Mouse (Mus musculus): Measurements from ENCODE around the gene Doc2g. TPM values are rescaled to one million over a fixed set of nuclear protein-coding genes. Genes with fewer than 3 reads are reported as not detected.
A peak's percentile ranks its signal among the peaks of the same experiment; 100 is the strongest.

The Doc2g gene
- polyA plus RNA-seq, 1 experiment, result 0.07 TPM

GRCm38 (mm10) chr19:4004331-4004730 lies 1.2 kb downstream of the Doc2g start:
- Histone ChIP-seq H3K9me3 (ENCODE audit: control insufficient read depth, low read length) (no peaks in the 10 kb centered on the region), H3K27me3 (ENCODE audit: control insufficient read depth) (no peaks in the 10 kb centered on the region), H3K4me1 (ENCODE audit: control insufficient read depth) (peaks cover 25% of the 10 kb centered on the region), H3K36me3 (ENCODE audit: control insufficient read depth) (peaks cover 47% of the 10 kb centered on the region), H3K4me3 (replicated peaks) (no peak overlapping the region)
- TF ChIP-seq TAL1 (IDR thresholded peaks at IDR 0.05; ENCODE audit: low read length) (no peak), GATA1 (IDR thresholded peaks at IDR 0.05; ENCODE audit: low read length) (no peak)

DNA sequence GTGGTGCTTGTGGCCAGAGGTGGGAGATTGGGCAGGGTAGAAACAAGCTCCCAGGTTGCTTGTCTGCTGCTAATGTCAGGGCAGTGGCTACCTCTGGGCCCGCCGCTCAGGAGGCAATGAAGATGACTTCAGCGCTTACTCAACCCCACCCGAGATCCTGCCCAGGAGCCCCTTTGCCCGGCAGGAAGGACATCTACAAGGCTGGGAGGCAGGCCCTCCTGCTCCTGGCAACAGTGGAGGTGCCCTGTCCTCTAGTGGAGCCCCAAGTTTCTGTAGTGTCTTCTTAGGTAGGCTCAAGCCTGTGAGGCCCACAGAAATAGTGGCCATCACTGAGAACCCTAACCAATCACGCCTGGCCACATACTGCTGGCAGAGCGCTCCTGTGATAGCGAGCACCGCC lies 2.0 kb downstream of the Doc2g start:
- Histone ChIP-seq H3K4me1 (ENCODE audit: control insufficient read depth) (peaks cover 18% of the 10 kb centered on the region), H3K36me3 (ENCODE audit: control insufficient read depth) (peaks cover 55% of the 10 kb centered on the region), H3K4me3 (replicated peaks) (no peak overlapping the region), H3K9me3 (ENCODE audit: control insufficient read depth, low read length) (no peaks in the 10 kb centered on the region), H3K27me3 (ENCODE audit: control insufficient read depth) (no peaks in the 10 kb centered on the region)
- TF ChIP-seq GATA1 (IDR thresholded peaks at IDR 0.05; ENCODE audit: low read length), result no peak
- no peak for TF ChIP-seq TAL1 (IDR thresholded peaks at IDR 0.05; ENCODE audit: low read length)

- no peaks in the 10 kb centered on the region for H3K27me3 ChIP-seq (ENCODE audit: control insufficient read depth)
- TF ChIP-seq GATA1 (IDR thresholded peaks at IDR 0.05; ENCODE audit: low read length), result no peak
- TF ChIP-seq TAL1 (IDR thresholded peaks at IDR 0.05; ENCODE audit: low read length), result no peak
- H3K36me3 ChIP-seq (ENCODE audit: control insufficient read depth), result peaks cover 63% of the 10 kb centered on the region
- H3K9me3 ChIP-seq (ENCODE audit: control insufficient read depth, low read length), result no peaks in the 10 kb centered on the region
- no peak overlapping the region for H3K4me3 ChIP-seq (replicated peaks)
- peaks cover 14% of the 10 kb centered on the region for H3K4me1 ChIP-seq (ENCODE audit: control insufficient read depth)
Measured at GRCm38 (mm10) chr19:4005971-4006370, 2.9 kb downstream of the Doc2g start.

GRCm38 (mm10) chr19:4011086-4011485 lies 8.0 kb downstream of the Doc2g start:
- Histone ChIP-seq H3K36me3 (ENCODE audit: control insufficient read depth) (peaks cover 52% of the 10 kb centered on the region), H3K9me3 (ENCODE audit: control insufficient read depth, low read length) (no peaks in the 10 kb centered on the region), H3K4me1 (ENCODE audit: control insufficient read depth) (peaks cover 47% of the 10 kb centered on the region), H3K4me3 (replicated peaks) (peak overlapping the region; percentile 78), H3K27me3 (ENCODE audit: control insufficient read depth) (no peaks in the 10 kb centered on the region)
- no peak for TF ChIP-seq TAL1 (IDR thresholded peaks at IDR 0.05; ENCODE audit: low read length)
- TF ChIP-seq GATA1 (IDR thresholded peaks at IDR 0.05; ENCODE audit: low read length), result no peak

GRCm38 (mm10) chr19:4012432-4013022 lies 9.4 kb downstream of the Doc2g start, which contains the start of gene Ndufv1:
Gene Ndufv1 (minus strand): TSS chr19:4012806.
- Histone ChIP-seq H3K36me3 (ENCODE audit: control insufficient read depth) (peaks cover 38% of the 10 kb centered on the region), H3K4me3 (replicated peaks) (peak within 1 kb of the TSS; percentile 78), H3K4me1 (ENCODE audit: control insufficient read depth) (peaks cover 53% of the 10 kb centered on the region), H3K9me3 (ENCODE audit: control insufficient read depth, low read length) (no peaks in the 10 kb centered on the region), H3K27me3 (ENCODE audit: control insufficient read depth) (no peaks in the 10 kb centered on the region)
- TF ChIP-seq TAL1 (IDR thresholded peaks at IDR 0.05; ENCODE audit: low read length) (no peak), GATA1 (IDR thresholded peaks at IDR 0.05; ENCODE audit: low read length) (no peak)

GRCm38 (mm10) chr19:4013066-4013465 lies 10.0 kb downstream of the Doc2g start:
- no peak for TF ChIP-seq TAL1 (IDR thresholded peaks at IDR 0.05; ENCODE audit: low read length)
- no peaks in the 10 kb centered on the region for H3K27me3 ChIP-seq (ENCODE audit: control insufficient read depth)
- H3K9me3 ChIP-seq (ENCODE audit: control insufficient read depth, low read length), result no peaks in the 10 kb centered on the region
- peak overlapping the region; percentile 78 for H3K4me3 ChIP-seq (replicated peaks)
- peaks cover 55% of the 10 kb centered on the region for H3K4me1 ChIP-seq (ENCODE audit: control insufficient read depth)
- peaks cover 32% of the 10 kb centered on the region for H3K36me3 ChIP-seq (ENCODE audit: control insufficient read depth)

DNA sequence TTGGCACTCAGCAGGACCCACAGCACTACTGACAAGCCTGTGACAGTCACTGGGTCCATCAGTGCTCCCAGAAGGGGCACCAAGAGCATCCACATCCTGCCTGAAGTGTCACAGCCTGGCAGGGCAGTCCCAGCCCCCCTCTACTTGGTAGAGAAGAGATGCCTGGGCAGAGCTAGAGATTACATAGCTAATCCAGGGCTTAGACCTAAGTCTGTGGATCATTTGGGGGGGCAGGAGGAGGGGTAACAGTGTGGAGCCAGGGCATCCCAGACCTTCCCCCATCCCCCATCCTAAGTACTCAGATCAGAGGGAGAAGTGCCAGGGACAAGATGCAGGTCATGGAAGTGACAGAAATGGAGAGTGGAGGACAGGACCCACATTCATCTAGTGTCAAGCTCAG lies 11.7 kb downstream of the Doc2g start:
- H3K9me3 ChIP-seq (ENCODE audit: control insufficient read depth, low read length), result no peaks in the 10 kb centered on the region
- no peaks in the 10 kb centered on the region for H3K27me3 ChIP-seq (ENCODE audit: control insufficient read depth)
- H3K4me3 ChIP-seq (replicated peaks), result no peak overlapping the region
- H3K36me3 ChIP-seq (ENCODE audit: control insufficient read depth), result peaks cover 15% of the 10 kb centered on the region
- peaks cover 69% of the 10 kb centered on the region for H3K4me1 ChIP-seq (ENCODE audit: control insufficient read depth)
- no peak for TF ChIP-seq TAL1 (IDR thresholded peaks at IDR 0.05; ENCODE audit: low read length)
- no peak for TF ChIP-seq GATA1 (IDR thresholded peaks at IDR 0.05; ENCODE audit: low read length)

GRCm38 (mm10) chr19:4015635-4016034 lies 12.5 kb downstream of the Doc2g start:
- TF ChIP-seq GATA1 (IDR thresholded peaks at IDR 0.05; ENCODE audit: low read length) (no peak), TAL1 (IDR thresholded peaks at IDR 0.05; ENCODE audit: low read length) (no peak)
- Histone ChIP-seq H3K27me3 (ENCODE audit: control insufficient read depth) (no peaks in the 10 kb centered on the region), H3K36me3 (ENCODE audit: control insufficient read depth) (peaks cover 7% of the 10 kb centered on the region), H3K9me3 (ENCODE audit: control insufficient read depth, low read length) (no peaks in the 10 kb centered on the region), H3K4me3 (replicated peaks) (no peak overlapping the region), H3K4me1 (ENCODE audit: control insufficient read depth) (peaks cover 72% of the 10 kb centered on the region)

- H3K9me3 ChIP-seq (ENCODE audit: control insufficient read depth, low read length), result no peaks in the 10 kb centered on the region
- no peak overlapping the region for H3K4me3 ChIP-seq (replicated peaks)
- H3K4me1 ChIP-seq (ENCODE audit: control insufficient read depth), result peaks cover 55% of the 10 kb centered on the region
- TF ChIP-seq GATA1 (IDR thresholded peaks at IDR 0.05; ENCODE audit: low read length) (no peak), TAL1 (IDR thresholded peaks at IDR 0.05; ENCODE audit: low read length) (no peak; the same call in 2 of the 3 replicates)
- H3K27me3 ChIP-seq (ENCODE audit: control insufficient read depth), result no peaks in the 10 kb centered on the region
- no peaks in the 10 kb centered on the region for H3K36me3 ChIP-seq (ENCODE audit: control insufficient read depth)
Measured at GRCm38 (mm10) chr19:4017921-4018587, 14.9 kb downstream of the Doc2g start.

Measured in erythroblast, embryonic 14.5 days (primary cell).